Mouse (Mus musculus) testis, adult 2 months (tissue): ENCODE measurements at regions not wholly inside any gene's neighbourhood (a gene's known extent, or its start where the extent isn't known, plus 50 kb on each side); places are given as distances from the start of the nearest gene placed in this dataset.

Source experiments
- CTCF ChIP-seq: fragments of 200-500 bp; IDR thresholded peaks from 2 replicates; pipeline ENCODE4 v1.5.1; 2012; ENCODE audit warnings: low read depth, mild to moderate bottlenecking, inconsistent platforms, low read length, moderate library complexity; ENCODE audit not compliant: control insufficient read depth, insufficient read depth, insufficient replicate concordance
- POLR2A ChIP-seq: fragments of 200-500 bp; IDR thresholded peaks from 2 replicates; pipeline ENCODE4 v1.6.1; 2012; ENCODE audit warnings: low read depth, mild to moderate bottlenecking, inconsistent platforms, low read length, moderate library complexity; ENCODE audit not compliant: control insufficient read depth

DNA sequence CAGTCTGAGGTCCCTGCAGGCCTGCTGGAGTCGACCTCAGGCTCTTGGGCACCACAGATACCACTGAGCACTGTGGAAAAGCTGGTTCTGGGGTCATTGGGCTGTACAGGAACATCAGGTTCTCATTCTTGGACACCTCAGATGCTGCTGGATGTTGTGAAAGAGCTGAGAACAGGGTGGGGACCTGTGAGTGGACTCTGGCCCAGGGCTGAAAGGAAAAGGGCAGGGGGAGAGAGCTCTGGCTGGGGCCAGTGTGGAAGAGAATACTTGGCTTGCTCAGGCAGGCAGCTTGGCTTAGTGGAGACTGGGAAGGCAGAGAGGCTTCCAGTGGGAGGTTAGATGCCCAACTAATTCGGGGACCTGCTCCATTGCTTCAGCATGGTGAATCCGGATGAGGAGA, 115.7 kb upstream of the Ngly1 start:
- TF ChIP-seq POLR2A (no peak), CTCF (no peak)
